Mouse (Mus musculus): ENCODE measurements at regions not wholly inside any gene's neighbourhood (a gene's known extent, or its start where the extent isn't known, plus 50 kb on each side); places are given as distances from the start of the nearest gene placed in this dataset.

DNA sequence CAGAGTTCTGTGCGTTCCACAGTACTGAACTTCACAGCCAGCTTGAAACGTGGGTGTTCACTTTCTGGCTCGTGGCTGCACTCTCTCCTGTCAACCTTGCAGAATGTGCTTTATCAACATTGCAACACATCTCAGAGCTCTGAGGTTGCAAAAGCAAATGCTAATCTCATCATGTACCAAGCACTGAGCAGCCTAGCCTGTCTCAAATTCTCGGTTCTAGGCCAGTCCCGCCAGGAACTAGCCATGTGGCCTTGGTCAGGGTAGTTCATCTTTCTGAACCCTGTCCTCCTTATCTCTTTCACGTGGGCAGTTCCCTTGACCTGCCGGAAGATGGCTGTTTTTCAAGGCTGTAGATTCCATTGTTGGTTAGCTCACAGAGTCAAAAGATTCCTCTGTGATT lies 159.3 kb upstream of the Mast4 start:
- Histone ChIP-seq H3K9me3 (replicated peaks; ENCODE audit: low read length) (no peaks in the 10 kb centered on the region), H3K27me3 (replicated peaks) (no peaks in the 10 kb centered on the region), H3K4me3 (replicated peaks in 1 of 3; ENCODE audit: low read depth in 2 of 3, low read length in 2 of 3, poor library complexity in 1 of 3) (no peak overlapping the region), H3K9ac (ENCODE audit: insufficient read depth, low read depth) (no peak overlapping the region), H3K36me3 (replicated peaks in 1 of 2; ENCODE audit: control insufficient read depth in 1 of 2, insufficient read depth in 1 of 2, low read length in 1 of 2) (no peaks in the 10 kb centered on the region), H3K4me1 (ENCODE audit: control insufficient read depth in 1 of 2, insufficient read depth in 2 of 2) (no peaks in the 10 kb centered on the region), H3K27ac (ENCODE audit: insufficient read depth, low read depth) (no peak overlapping the region), H3K79me2 (replicated peaks; ENCODE audit: control insufficient read depth, extremely low read depth, insufficient read depth, poor library complexity, severe bottlenecking) (no peaks in the 10 kb centered on the region), H3K4me2 (ENCODE audit: insufficient read depth, low read depth, poor library complexity, severe bottlenecking) (no peak overlapping the region)
- dilution Hi-C loops (cut with MboI; ENCODE audit: extremely low pct_ligation_motif_present, extremely low pct_unique_long_range_greater_than_20kb, low sequenced_read_pairs) (no loop called here), in situ Hi-C loops (cut with MboI; ENCODE audit: low pct_ligation_motif_present, low pct_unique_long_range_greater_than_20kb, low sequenced_read_pairs) (no loop called here)
- TF ChIP-seq KAT2A (IDR thresholded peaks at IDR 0.05; ENCODE audit: insufficient replicate concordance, low read length): no peak
- TF ChIP-seq GABPA (IDR thresholded peaks at IDR 0.05; ENCODE audit: insufficient replicate concordance, low read depth, low read length): no peak
- TF ChIP-seq JUND (conservative IDR thresholded peaks at IDR 0.05; ENCODE audit: low read depth, low read length): no peak
- DNase-seq (ENCODE audit: extremely low read depth): no peak

GRCm38 (mm10) chr13:103490049-103490448 lies 155.8 kb upstream of the Mast4 start:
- dilution Hi-C loops (cut with MboI; ENCODE audit: extremely low pct_ligation_motif_present, extremely low pct_unique_long_range_greater_than_20kb, low sequenced_read_pairs): no loop called here
- in situ Hi-C loops (cut with MboI; ENCODE audit: low pct_ligation_motif_present, low pct_unique_long_range_greater_than_20kb, low sequenced_read_pairs): no loop called here
- H3K9me3 ChIP-seq (replicated peaks; ENCODE audit: low read length): no peaks in the 10 kb centered on the region

GRCm38 (mm10) chr13:103484092-103484491 lies 149.8 kb upstream of the Mast4 start:
- in situ Hi-C loops (cut with MboI; ENCODE audit: low pct_ligation_motif_present, low pct_unique_long_range_greater_than_20kb, low sequenced_read_pairs) (no loop called here), dilution Hi-C loops (cut with MboI; ENCODE audit: extremely low pct_ligation_motif_present, extremely low pct_unique_long_range_greater_than_20kb, low sequenced_read_pairs) (no loop called here)
- no peaks in the 10 kb centered on the region for H3K36me3 ChIP-seq (replicated peaks in 1 of 2; ENCODE audit: control insufficient read depth in 1 of 2, insufficient read depth in 1 of 2, low read length in 1 of 2)
- no peak overlapping the region for H3K9ac ChIP-seq (ENCODE audit: insufficient read depth, low read depth)
- H3K79me2 ChIP-seq (replicated peaks; ENCODE audit: control insufficient read depth, extremely low read depth, insufficient read depth, poor library complexity, severe bottlenecking): no peaks in the 10 kb centered on the region
- H3K4me3 ChIP-seq (replicated peaks in 1 of 3; ENCODE audit: low read depth in 2 of 3, low read length in 2 of 3, poor library complexity in 1 of 3): no peak overlapping the region
- no peaks in the 10 kb centered on the region for H3K27me3 ChIP-seq (replicated peaks)
- no peak for TF ChIP-seq TCF12 (IDR thresholded peaks at IDR 0.05; ENCODE audit: low read depth, low read length)
- TF ChIP-seq UBTF (IDR thresholded peaks at IDR 0.05; ENCODE audit: low read depth, low read length): no peak
- no peak for TF ChIP-seq TBP (conservative IDR thresholded peaks at IDR 0.05; ENCODE audit: low read depth, low read length)
- TF ChIP-seq MXI1 (IDR thresholded peaks at IDR 0.05; ENCODE audit: low read depth, low read length): no peak
- TF ChIP-seq CHD2 (IDR thresholded peaks at IDR 0.05; ENCODE audit: low read length): no peak
- TF ChIP-seq SIN3A (IDR thresholded peaks at IDR 0.05; ENCODE audit: low read length): no peak
- TF ChIP-seq POLR2AphosphoS2 (IDR thresholded peaks at IDR 0.05; ENCODE audit: low read depth, low read length): no peak
- no peak for TF ChIP-seq USF1 (IDR thresholded peaks at IDR 0.05; ENCODE audit: low read depth, low read length)
- TF ChIP-seq ZKSCAN1 (IDR thresholded peaks at IDR 0.05; ENCODE audit: borderline replicate concordance, low read depth, low read length): no peak
- TF ChIP-seq CHD1 (IDR thresholded peaks at IDR 0.05; ENCODE audit: low read depth, low read length): no peak
- TF ChIP-seq JUND (conservative IDR thresholded peaks at IDR 0.05; ENCODE audit: low read depth, low read length): no peak
- TF ChIP-seq EP300 (IDR thresholded peaks at IDR 0.05; ENCODE audit: low read length): no peak
- TF ChIP-seq ELF1 (IDR thresholded peaks at IDR 0.05; ENCODE audit: low read depth, low read length): no peak
- TF ChIP-seq RAD21 (IDR thresholded peaks at IDR 0.05; ENCODE audit: low read depth, low read length): no peak
- TF ChIP-seq PAX5 (IDR thresholded peaks at IDR 0.05; ENCODE audit: low read length): no peak
- TF ChIP-seq ZC3H11A (IDR thresholded peaks at IDR 0.05; ENCODE audit: low read depth, low read length): no peak
- H3K4me2 ChIP-seq (ENCODE audit: insufficient read depth, low read depth, poor library complexity, severe bottlenecking): no peak overlapping the region
- no peaks in the 10 kb centered on the region for H3K4me1 ChIP-seq (ENCODE audit: control insufficient read depth in 1 of 2, insufficient read depth in 2 of 2)
- no peak for DNase-seq (ENCODE audit: extremely low read depth)
- no peaks in the 10 kb centered on the region for H3K9me3 ChIP-seq (replicated peaks; ENCODE audit: low read length)
- H3K27ac ChIP-seq (ENCODE audit: insufficient read depth, low read depth): no peak overlapping the region

More at GRCm38 (mm10) chr13:103490049-103490448, 155.8 kb upstream of the Mast4 start:
- Histone ChIP-seq H3K27me3 (replicated peaks) (no peaks in the 10 kb centered on the region), H3K4me1 (ENCODE audit: control insufficient read depth in 1 of 2, insufficient read depth in 2 of 2) (no peaks in the 10 kb centered on the region), H3K9ac (ENCODE audit: insufficient read depth, low read depth) (no peak overlapping the region), H3K27ac (ENCODE audit: insufficient read depth, low read depth) (no peak overlapping the region), H3K4me3 (replicated peaks in 1 of 3; ENCODE audit: low read depth in 2 of 3, low read length in 2 of 3, poor library complexity in 1 of 3) (no peak overlapping the region), H3K79me2 (replicated peaks; ENCODE audit: control insufficient read depth, extremely low read depth, insufficient read depth, poor library complexity, severe bottlenecking) (no peaks in the 10 kb centered on the region), H3K4me2 (ENCODE audit: insufficient read depth, low read depth, poor library complexity, severe bottlenecking) (no peak overlapping the region), H3K36me3 (replicated peaks in 1 of 2; ENCODE audit: control insufficient read depth in 1 of 2, insufficient read depth in 1 of 2, low read length in 1 of 2) (no peaks in the 10 kb centered on the region)
- no peak for DNase-seq (ENCODE audit: extremely low read depth)
- TF ChIP-seq TCF12 (IDR thresholded peaks at IDR 0.05; ENCODE audit: low read depth, low read length) (no peak), CHD1 (IDR thresholded peaks at IDR 0.05; ENCODE audit: low read depth, low read length) (no peak), ZC3H11A (IDR thresholded peaks at IDR 0.05; ENCODE audit: low read depth, low read length) (no peak), ZMIZ1 (IDR thresholded peaks at IDR 0.05; ENCODE audit: low read depth, low read length) (no peak), GABPA (IDR thresholded peaks at IDR 0.05; ENCODE audit: insufficient replicate concordance, low read depth, low read length) (no peak)
